19 mouse cellular contexts compared by ENCODE assay signal in genomic region chr2:119805536-119805935, GRCm38 (mm10). TPM values are rescaled to one million over a fixed set of nuclear protein-coding genes. Genes with fewer than 3 reads are reported as not detected.
DNase-seq lines count a peak whose midpoint lies in the region; ATAC-seq and TF ChIP-seq lines count a peak whose summit lies in the region.
"Had no signal": no experiment of that assay in that cellular context is flagged by ENCODE, and none has a peak within 500 bp of the region (broad histone marks: within the 10 kb centered on the region; RNA-seq: fewer than 3 reads in every experiment).

No protein-coding gene starts in this region.

- H3K9me3 ChIP-seq in hindbrain, embryonic 13.5 days, result no peaks in the 10 kb centered on the region
- H3K9me3 ChIP-seq in hindbrain, embryonic 14.5 days (ENCODE audit: control insufficient read depth, low read length), result no peaks in the 10 kb centered on the region
- H3K9me3 ChIP-seq in stomach, embryonic 16.5 days (replicated peaks; ENCODE audit: control insufficient read depth, low read length), result no peaks in the 10 kb centered on the region
- H3K9me3 ChIP-seq in stomach, postnatal 0 days (ENCODE audit: control insufficient read depth, low read length), result no peaks in the 10 kb centered on the region
- H3K9me3 ChIP-seq: heart, embryonic 15.5 days; liver, embryonic 12.5 days; neural tube, embryonic 12.5 days had no signal

- peaks cover 66% of the 10 kb centered on the region for H3K4me1 ChIP-seq in cerebellum, adult 2 months (ENCODE audit: control insufficient read depth, insufficient read depth, low read length)
- H3K4me1 ChIP-seq in hindbrain, embryonic 13.5 days (replicated peaks), result peaks cover 55% of the 10 kb centered on the region
- H3K4me1 ChIP-seq in hindbrain, embryonic 14.5 days (replicated peaks; ENCODE audit: control insufficient read depth, insufficient read depth, low read length), result peaks cover 35% of the 10 kb centered on the region; the same call in 1 of the 2 replicates
- H3K4me1 ChIP-seq in stomach, embryonic 16.5 days (ENCODE audit: control insufficient read depth, insufficient read depth, low read length), result peaks cover 52% of the 10 kb centered on the region
- peaks cover 7% of the 10 kb centered on the region for H3K4me1 ChIP-seq in stomach, postnatal 0 days (replicated peaks; ENCODE audit: control insufficient read depth, insufficient read depth)

- TF ChIP-seq EP300 in stomach, postnatal 0 days (optimal IDR thresholded peaks at IDR 0.05), result no peak

- TF ChIP-seq CTCF in cerebellum, adult 2 months (IDR thresholded peaks at IDR 0.05; ENCODE audit: borderline replicate concordance, insufficient read depth, low read depth, low read length), result no peak
- TF ChIP-seq CTCF in stomach, postnatal 0 days (IDR thresholded peaks at IDR 0.05; ENCODE audit: low read depth), result no peak

- 10% methylated on average over 8 of the region's 8 CpGs for WGBS in cerebellum, adult 2 months
- WGBS in hindbrain, embryonic 13.5 days, result 42% methylated on average over 8 of the region's 8 CpGs
- WGBS in hindbrain, embryonic 14.5 days, result 38% methylated on average over 8 of the region's 8 CpGs
- 62% methylated on average over 8 of the region's 8 CpGs for WGBS in stomach, embryonic 16.5 days
- WGBS in stomach, postnatal 0 days, result 61% methylated on average over 7 of the region's 8 CpGs

- peak; percentile 57 to 67 for DNase-seq in cerebellum, adult 2 months
- DNase-seq in cerebellum, postnatal 14 days, result no peak
- no peak for DNase-seq in hindbrain, embryonic 14.5 days (ENCODE audit: low spot score)
- DNase-seq in stomach, postnatal 0 days (ENCODE audit: low spot score), result no peak
- DNase-seq in MN1 (ENCODE audit: low spot score), result no peak
- DNase-seq: adrenal gland, adult 8-10 months; gastrocnemius, postnatal 10 days; heart, adult 18-20 months; kidney, adult 2 months; kidney, postnatal 14 days; lung, embryonic 14.5 days; lung, postnatal 4 days; thymus, postnatal 36 days had no signal

- H3K36me3 ChIP-seq in hindbrain, embryonic 13.5 days, result peaks cover 48% of the 10 kb centered on the region
- H3K36me3 ChIP-seq in hindbrain, embryonic 14.5 days (replicated peaks; ENCODE audit: control insufficient read depth, insufficient read depth), result 0 out of 2 replicates have a peak, but pooled peaks cover 22% of the 10 kb centered on the region
- H3K36me3 ChIP-seq in stomach, embryonic 16.5 days (ENCODE audit: control insufficient read depth, insufficient read depth, low read length), result no peaks in the 10 kb centered on the region; the same call in 1 of the 2 replicates
- peaks cover 4% of the 10 kb centered on the region for H3K36me3 ChIP-seq in stomach, postnatal 0 days (ENCODE audit: control insufficient read depth, insufficient read depth, low read length)
- H3K36me3 ChIP-seq: heart, embryonic 15.5 days; liver, embryonic 12.5 days had no signal

- H3K4me3 ChIP-seq in cerebellum, adult 2 months (replicated peaks; ENCODE audit: insufficient read depth, low read depth, low read length), result no peak overlapping the region
- no peak overlapping the region for H3K4me3 ChIP-seq in hindbrain, embryonic 13.5 days
- H3K4me3 ChIP-seq in hindbrain, embryonic 14.5 days (replicated peaks; ENCODE audit: low read length), result no peak overlapping the region
- H3K4me3 ChIP-seq in stomach, embryonic 16.5 days (replicated peaks; ENCODE audit: low read length), result no peak overlapping the region
- H3K4me3 ChIP-seq in stomach, postnatal 0 days (ENCODE audit: low read depth, low read length), result no peak overlapping the region
- H3K4me3 ChIP-seq: heart, embryonic 15.5 days; liver, embryonic 12.5 days; neural tube, embryonic 12.5 days had no signal

- no peak for ATAC-seq in hindbrain, embryonic 13.5 days (ENCODE audit: low FRiP score)
- ATAC-seq in hindbrain, embryonic 14.5 days (ENCODE audit: low FRiP score), result no peak
- ATAC-seq in stomach, embryonic 16.5 days (ENCODE audit: insufficient read depth, low FRiP score), result no peak
- ATAC-seq in stomach, postnatal 0 days (ENCODE audit: low FRiP score, low TSS enrichment), result no peak
- ATAC-seq: liver, embryonic 12.5 days had no signal

- H3K4me2 ChIP-seq in hindbrain, embryonic 13.5 days, result no peak overlapping the region
- no peak overlapping the region for H3K4me2 ChIP-seq in hindbrain, embryonic 14.5 days (replicated peaks)
- no peak overlapping the region for H3K4me2 ChIP-seq in stomach, embryonic 16.5 days (ENCODE audit: low read depth, low read length)
- no peak overlapping the region for H3K4me2 ChIP-seq in stomach, postnatal 0 days (replicated peaks; ENCODE audit: low read depth)
- H3K4me2 ChIP-seq: heart, embryonic 15.5 days; liver, embryonic 12.5 days; lung, embryonic 14.5 days; neural tube, embryonic 12.5 days had no signal

- TF ChIP-seq POLR2A in cerebellum, adult 2 months (IDR thresholded peaks at IDR 0.05; ENCODE audit: borderline replicate concordance, insufficient read depth, low read length), result no peak

- H3K27me3 ChIP-seq in cerebellum, adult 2 months (ENCODE audit: control insufficient read depth, insufficient read depth, low read length), result no peaks in the 10 kb centered on the region
- peaks cover 16% of the 10 kb centered on the region; the same call in 1 of the 2 replicates for H3K27me3 ChIP-seq in hindbrain, embryonic 13.5 days
- 0 out of 2 replicates have a peak, but pooled peaks cover 3% of the 10 kb centered on the region for H3K27me3 ChIP-seq in hindbrain, embryonic 14.5 days (ENCODE audit: control insufficient read depth, insufficient read depth, low read length)
- no peaks in the 10 kb centered on the region for H3K27me3 ChIP-seq in stomach, embryonic 16.5 days (ENCODE audit: control insufficient read depth, insufficient read depth, low read length)
- H3K27me3 ChIP-seq in stomach, postnatal 0 days (ENCODE audit: control insufficient read depth, insufficient read depth, low read length), result no peaks in the 10 kb centered on the region
- H3K27me3 ChIP-seq: CH12.LX; heart, embryonic 15.5 days had no signal

- peak overlapping the region; percentile 43 for H3K9ac ChIP-seq in hindbrain, embryonic 13.5 days
- no peak overlapping the region for H3K9ac ChIP-seq in hindbrain, embryonic 14.5 days
- H3K9ac ChIP-seq in stomach, embryonic 16.5 days (ENCODE audit: low read length), result 0 out of 2 replicates have a peak overlapping the region, but pooled peaks have one; percentile 12
- H3K9ac ChIP-seq in stomach, postnatal 0 days (ENCODE audit: low read length), result no peak overlapping the region
- H3K9ac ChIP-seq: heart, embryonic 15.5 days; liver, embryonic 12.5 days; lung, embryonic 14.5 days; neural tube, embryonic 12.5 days had no signal

- peak overlapping the region; percentile 8; the same call in 1 of the 2 replicates for H3K27ac ChIP-seq in cerebellum, adult 2 months (ENCODE audit: insufficient read depth, low read length)
- no peak overlapping the region for H3K27ac ChIP-seq in hindbrain, embryonic 13.5 days
- H3K27ac ChIP-seq in hindbrain, embryonic 14.5 days, result no peak overlapping the region
- H3K27ac ChIP-seq in stomach, embryonic 16.5 days (ENCODE audit: low read length), result no peak overlapping the region
- H3K27ac ChIP-seq in stomach, postnatal 0 days (replicated peaks), result no peak overlapping the region
- H3K27ac ChIP-seq: heart, embryonic 15.5 days; liver, embryonic 12.5 days; neural tube, embryonic 12.5 days had no signal

RNA-seq across cellular contexts. Expression of gene Tyro3, which starts 8.0 kb away (rescaled TPM):
- polyA plus RNA-seq in cerebellum, adult 2 months (2012; rRNA removed), result 150 and 154 TPM in 2 replicates
- 19.4 and 20.0 TPM in 2 replicates for polyA plus RNA-seq in hindbrain, embryonic 13.5 days (2015; fragmentation: Nextera tagmentation; extraction: Ambion mirVana)
- 26.4 and 26.7 TPM in 2 replicates for polyA plus RNA-seq in hindbrain, embryonic 14.5 days (2014; fragmentation: Nextera tagmentation; extraction: Ambion mirVana)
- polyA plus RNA-seq in stomach, embryonic 16.5 days (2015; fragmentation: Nextera tagmentation; extraction: Ambion mirVana), result 26.7 and 31.1 TPM in 2 replicates
- 20.6 and 22.8 TPM in 2 replicates for polyA plus RNA-seq in stomach, postnatal 0 days (2015; fragmentation: Nextera tagmentation; extraction: Ambion mirVana)

RNA-seq across cellular contexts. Expression of gene Rpap1, which starts 18.2 kb away (rescaled TPM):
- 15.9 and 17.5 TPM in 2 replicates for polyA plus RNA-seq in cerebellum, adult 2 months (2012; rRNA removed)
- polyA plus RNA-seq in hindbrain, embryonic 13.5 days (2015; fragmentation: Nextera tagmentation; extraction: Ambion mirVana), result 22.2 and 22.6 TPM in 2 replicates
- polyA plus RNA-seq in hindbrain, embryonic 14.5 days (2014; fragmentation: Nextera tagmentation; extraction: Ambion mirVana), result 15.8 and 18.1 TPM in 2 replicates
- 26.1 and 26.7 TPM in 2 replicates for polyA plus RNA-seq in stomach, embryonic 16.5 days (2015; fragmentation: Nextera tagmentation; extraction: Ambion mirVana)
- 10.1 and 10.4 TPM in 2 replicates for polyA plus RNA-seq in stomach, postnatal 0 days (2015; fragmentation: Nextera tagmentation; extraction: Ambion mirVana)

RNA-seq across cellular contexts. Expression of gene Ltk, which starts 45.3 kb away (rescaled TPM):
- polyA plus RNA-seq in cerebellum, adult 2 months (2012; rRNA removed), result 16.5 and 19.1 TPM in 2 replicates
- polyA plus RNA-seq in hindbrain, embryonic 13.5 days (2015; fragmentation: Nextera tagmentation; extraction: Ambion mirVana), result 0.91 and 1.4 TPM in 2 replicates
- 1.6 and 2.7 TPM in 2 replicates for polyA plus RNA-seq in hindbrain, embryonic 14.5 days (2014; fragmentation: Nextera tagmentation; extraction: Ambion mirVana)
- 1.7 and 2.1 TPM in 2 replicates for polyA plus RNA-seq in stomach, embryonic 16.5 days (2015; fragmentation: Nextera tagmentation; extraction: Ambion mirVana)
- polyA plus RNA-seq in stomach, postnatal 0 days (2015; fragmentation: Nextera tagmentation; extraction: Ambion mirVana), result 2.2 and 2.3 TPM in 2 replicates

Comparison
In these comparisons a context has a peak if more than half of its experiments do, and no peak if none do; other contexts are left out.
1. DNase-seq: peak in cerebellum, adult 2 months (2 of 2); none in cerebellum, postnatal 14 days (0 of 2), hindbrain, embryonic 14.5 days (single experiment), stomach, postnatal 0 days (single experiment) and MN1 (single experiment).
2. H3K9ac ChIP-seq: peak in hindbrain, embryonic 13.5 days (single experiment) and stomach, embryonic 16.5 days (single experiment); none in hindbrain, embryonic 14.5 days (single experiment) and stomach, postnatal 0 days (single experiment).